Mouse (Mus musculus): ENCODE measurements around the gene Hsp90ab1.
A peak's percentile ranks its signal among the peaks of the same experiment; 100 is the strongest.

Gene Hsp90ab1

DNA sequence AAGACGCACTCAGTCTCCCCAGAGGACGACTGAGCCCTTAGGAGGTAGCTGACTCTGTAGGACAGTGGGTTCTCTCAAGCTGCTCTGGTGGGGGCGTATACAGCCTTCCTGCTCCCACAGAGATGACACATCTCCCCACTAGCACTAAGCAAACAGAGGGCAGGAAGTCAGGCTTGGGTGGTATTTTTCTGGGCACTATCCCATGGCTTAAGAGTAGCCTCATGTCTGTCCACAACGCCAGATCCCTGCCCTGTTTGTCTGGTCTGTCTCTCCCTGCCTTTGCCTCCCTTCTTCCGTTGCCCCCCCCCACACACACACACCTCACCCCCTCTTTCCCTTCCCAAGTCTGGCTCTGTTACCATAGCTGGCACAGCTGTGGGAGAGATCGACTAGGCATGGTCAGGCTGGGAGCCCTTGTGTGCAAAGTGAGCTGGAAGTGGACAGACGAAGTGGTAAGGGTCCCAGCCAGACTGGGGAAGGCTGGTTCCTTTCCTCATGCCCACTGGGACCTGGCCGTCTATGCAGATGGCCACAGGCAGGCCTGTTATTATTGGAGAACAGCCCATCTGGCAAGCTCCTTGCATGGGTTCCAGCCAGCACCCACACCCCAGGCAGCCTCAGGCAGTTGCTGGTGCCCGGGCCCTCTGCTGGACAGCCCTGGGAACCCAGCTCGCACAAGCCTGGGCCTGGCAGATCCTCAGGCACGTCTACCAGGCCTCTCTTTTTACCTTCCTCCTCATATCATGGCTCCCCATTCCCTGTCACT, 23.7 kb upstream of the Hsp90ab1 start:
- no peak for DNase-seq (ENCODE audit: low read depth, low spot score)

DNA sequence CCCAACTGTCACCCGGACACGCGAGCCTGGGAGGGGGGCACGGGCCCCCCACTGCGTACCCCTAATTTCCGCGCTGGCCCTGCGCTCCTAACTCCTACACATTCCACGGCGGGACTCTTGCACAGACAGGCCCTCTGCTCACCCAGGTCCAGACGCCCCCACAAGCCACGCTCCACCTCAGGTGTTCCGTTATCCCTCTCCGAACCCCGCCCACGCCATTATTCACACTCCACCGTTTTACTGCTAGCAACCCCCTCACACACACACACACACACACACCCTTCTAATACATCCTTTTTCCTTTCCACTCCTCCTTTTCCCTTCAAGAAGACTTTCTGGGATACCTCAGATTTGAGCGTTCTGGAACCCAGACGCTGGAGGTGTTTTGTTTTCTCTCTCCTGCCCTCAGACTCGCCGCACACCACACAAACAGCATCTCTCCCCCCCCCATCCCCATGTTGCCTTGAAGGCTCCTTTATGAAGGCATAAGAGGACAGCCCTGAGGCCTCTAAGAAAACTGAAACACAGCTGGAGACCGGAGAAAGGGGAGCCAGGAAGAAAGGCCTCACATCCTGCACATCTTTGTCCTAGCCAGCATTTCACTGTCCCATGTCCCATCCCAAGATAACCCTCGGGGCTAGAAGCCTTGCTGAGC, 22.8 kb upstream of the Hsp90ab1 start:
- DNase-seq (ENCODE audit: low read depth, low spot score) = peak; percentile 63

DNA sequence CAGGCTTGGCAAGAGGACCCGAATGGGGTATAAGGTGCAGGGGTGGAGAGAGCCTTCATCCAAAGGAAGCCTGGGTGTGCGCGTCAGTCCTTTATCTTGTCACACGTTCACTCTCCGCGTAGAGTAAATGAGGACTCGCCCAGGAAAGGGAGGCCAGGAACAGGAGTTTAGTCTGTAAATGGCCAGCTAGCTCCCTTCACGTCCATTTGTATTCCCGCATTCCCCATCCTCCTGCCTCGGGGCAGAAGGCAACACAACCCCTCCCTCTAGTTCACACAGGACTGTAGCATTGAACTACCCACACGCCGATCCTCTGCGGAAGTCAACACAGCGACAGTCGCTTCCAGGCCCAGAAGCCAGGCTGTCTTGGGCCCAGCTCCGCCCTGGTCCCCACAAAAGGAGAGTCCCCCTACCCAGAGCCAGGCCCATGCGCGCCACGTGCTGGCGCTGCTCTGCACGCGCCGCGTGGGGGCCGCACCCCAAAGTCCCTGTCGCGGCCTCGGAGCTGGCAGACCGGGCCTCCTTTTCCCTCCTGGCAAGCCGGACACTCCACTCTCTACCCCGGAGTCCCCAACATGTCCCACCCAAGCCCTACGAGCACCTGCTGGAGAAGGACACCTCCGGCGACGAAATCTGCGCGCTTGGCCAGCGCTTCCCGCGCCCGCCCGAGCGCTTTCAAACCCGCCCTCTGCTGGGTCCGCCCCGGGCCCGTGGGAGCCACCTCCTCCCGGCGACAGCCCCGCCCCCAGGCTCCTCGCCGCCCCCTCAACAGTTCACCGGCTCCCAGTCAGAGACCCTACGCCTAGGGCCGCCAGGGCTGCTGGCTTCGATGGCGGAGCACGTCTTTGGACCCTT, 22.0 kb upstream of the Hsp90ab1 start:
- DNase-seq (ENCODE audit: low read depth, low spot score) = peak; percentile 77

DNA sequence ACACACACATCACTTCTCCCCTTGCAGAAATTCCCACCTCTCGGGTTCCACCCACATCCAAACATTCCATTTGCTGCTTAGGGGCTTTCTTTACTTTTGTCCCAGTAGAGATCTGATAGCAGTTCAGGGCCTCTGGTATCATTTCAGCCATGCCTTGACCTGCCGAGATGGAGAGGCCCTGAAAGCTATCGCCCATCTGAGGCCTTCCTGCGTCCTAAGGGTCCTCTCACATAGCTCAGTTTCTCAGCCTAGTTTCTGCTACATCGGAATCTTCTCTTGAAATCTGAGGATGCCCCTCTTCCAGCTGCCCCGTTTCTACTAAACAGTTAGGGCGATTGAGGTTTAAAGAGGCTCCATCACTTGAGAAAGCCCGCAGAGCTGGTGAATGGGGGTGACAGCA, 21.1 kb upstream of the Hsp90ab1 start:
- no peak for DNase-seq (ENCODE audit: low read depth, low spot score)

DNA sequence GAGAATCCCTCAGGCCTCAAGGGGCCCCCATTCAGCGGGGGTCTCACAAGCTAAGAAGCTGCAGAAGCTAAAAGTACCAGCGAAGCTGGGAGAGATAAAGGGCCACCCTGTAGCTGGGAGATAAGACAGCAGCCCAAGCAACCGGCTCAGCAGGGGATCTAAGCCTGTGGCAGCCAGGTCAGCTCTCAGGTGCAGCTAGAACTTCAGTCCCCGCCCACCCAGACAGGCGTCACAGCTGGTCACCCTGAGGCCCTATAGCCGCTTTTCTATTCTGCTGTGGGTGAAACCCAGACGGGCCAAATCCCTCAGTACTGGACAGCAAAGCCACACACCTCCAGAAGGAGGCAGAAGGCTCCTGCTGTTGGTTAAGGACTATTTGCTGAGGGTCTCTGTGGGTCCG, 20.4 kb upstream of the Hsp90ab1 start:
- no peak for DNase-seq (ENCODE audit: low read depth, low spot score)

DNA sequence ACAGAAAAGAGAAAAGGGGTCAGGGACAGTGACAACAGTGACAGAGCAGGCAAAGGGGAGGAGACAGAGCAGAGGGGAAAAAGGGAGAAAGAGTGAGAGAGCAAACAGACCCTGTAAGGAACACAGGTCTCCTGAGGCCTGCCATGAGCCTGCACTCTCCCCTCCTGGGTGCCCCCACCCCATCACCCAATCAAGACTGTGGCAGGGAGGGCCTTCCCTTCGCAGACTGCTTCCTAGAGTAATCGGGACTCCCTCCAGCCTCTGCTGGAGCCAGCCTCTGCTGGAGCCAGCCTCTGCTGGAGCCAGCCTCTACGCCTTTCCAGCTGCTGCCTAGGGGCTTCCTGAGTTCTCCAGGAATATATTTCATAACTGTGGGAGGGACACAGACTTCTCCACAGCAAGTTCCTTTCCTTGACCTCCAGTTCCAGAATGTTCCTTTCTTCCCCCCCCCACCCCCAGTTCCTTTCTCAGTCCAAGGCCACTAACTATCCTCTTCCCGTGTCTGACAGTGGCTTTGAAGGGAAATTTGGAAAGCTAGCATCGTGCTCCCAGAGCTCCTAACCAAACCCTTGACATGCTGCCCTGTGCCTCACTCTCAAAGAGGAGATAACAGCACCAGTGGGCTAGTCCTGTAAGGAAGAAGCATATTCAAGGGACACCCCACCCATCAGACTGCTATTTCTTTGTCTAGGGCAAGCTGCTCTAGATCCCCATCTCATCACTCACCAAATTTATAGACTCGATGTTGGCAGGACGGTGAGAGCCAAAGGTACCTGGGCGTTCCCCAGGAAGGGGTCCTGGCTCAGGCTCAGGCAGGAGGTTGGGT, 19.7 kb upstream of the Hsp90ab1 start:
- no peak for DNase-seq (ENCODE audit: low read depth, low spot score)

DNA sequence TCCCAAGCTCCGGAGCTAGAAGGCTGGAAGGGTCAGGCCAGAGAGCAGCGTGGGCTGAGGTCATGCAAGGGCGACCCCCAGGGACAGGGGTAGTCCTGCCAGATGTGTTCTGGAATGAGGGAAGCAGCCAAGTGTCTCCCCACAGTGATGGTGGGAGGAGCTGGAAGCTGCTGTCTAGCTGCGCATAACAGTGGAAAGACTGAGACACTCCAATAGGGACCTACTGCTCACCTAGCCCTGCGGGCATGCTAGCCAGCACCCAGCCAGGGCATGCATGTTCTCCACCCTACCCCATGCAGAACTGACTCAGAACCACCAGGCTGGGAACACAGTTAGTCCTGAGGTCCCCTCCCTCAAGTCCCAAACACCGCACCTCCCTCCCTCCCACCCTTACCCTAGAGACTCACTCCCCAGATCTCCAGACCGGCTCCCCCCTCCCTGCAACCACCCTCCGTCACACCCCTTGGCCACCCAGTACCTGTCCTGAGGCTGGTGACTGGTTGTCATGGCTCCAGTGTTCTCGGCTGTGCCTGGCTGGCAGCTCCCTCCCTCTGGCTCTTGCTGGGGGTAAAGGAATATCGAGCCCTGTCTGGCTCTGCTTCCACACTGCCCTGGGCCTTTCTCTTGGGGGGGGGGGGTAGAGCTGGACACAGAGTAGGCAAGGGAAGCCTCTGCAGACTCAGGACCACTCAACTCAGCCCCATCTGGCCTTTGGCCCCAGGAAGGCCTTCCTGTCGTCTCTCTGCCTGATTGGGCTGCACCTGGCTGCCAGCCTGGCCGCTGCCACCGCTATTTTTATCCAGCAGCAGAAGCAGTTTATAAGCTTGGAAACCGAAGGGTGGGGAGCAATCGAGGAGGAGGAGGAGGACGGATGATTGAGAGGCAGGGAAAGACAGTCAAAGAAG, 18.9 kb upstream of the Hsp90ab1 start:
- peak; percentile 72 for DNase-seq (ENCODE audit: low read depth, low spot score)

DNA sequence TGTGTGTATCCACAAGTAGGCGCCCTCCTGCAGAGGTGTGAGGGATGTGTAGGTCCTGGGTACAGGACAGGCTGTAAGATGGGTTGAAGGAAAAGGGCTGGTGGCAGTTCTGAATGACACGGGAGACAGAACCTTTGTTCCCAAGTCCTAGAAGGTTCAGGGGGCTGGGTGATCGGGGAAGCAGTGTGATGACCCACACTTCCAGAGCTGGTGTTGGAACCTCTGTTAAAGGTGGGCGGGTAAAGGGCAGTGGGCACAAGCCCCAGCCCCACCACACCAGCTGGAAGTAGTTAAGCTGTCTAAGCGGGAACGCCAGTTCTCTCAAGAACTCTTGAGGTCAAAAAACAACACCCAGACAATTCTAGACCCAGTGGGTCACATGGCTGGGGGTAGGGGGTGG, 17.3 kb upstream of the Hsp90ab1 start:
- no peak for DNase-seq (ENCODE audit: low read depth, low spot score)

DNA sequence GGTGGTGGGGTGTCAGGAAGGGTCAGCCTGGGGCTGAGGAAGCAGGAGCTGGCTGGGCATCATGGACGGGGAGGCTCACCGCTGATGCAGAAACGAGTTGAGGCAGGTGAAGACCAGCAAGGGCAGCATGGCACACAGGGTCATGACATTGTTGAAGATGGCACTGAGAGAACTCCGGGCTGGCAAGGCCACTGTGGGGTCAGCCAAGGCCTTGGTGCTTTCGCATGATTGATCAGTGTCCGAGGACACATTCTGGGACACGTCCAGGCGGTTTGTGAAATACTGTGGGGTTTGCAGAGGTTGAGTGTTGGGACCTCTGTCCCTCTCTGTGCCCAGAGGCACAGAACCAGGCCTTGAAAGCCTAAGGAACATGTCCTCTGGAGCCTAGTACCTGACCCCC, 16.8 kb upstream of the Hsp90ab1 start:
- no peak for DNase-seq (ENCODE audit: low read depth, low spot score)

DNA sequence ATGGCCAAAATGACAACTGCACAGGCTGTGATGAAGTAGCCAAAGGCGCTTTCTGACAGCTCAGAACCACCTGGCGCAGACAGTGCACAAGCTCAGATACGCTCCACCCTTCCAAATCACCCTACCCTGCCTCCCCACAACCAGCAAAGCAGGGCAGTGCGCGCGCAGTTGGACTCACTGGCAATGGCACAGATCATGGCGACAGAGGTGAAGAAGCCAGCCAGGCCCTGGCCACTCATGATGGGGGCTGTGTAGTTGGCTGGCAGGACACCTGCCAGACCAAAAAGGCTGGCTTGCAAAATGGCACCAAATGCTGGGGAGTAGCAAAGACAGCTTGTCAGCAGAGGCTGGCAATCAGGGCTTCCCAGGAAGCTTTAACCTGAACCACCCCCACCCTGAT, 16.2 kb upstream of the Hsp90ab1 start:
- no peak for DNase-seq (ENCODE audit: low read depth, low spot score)

DNA sequence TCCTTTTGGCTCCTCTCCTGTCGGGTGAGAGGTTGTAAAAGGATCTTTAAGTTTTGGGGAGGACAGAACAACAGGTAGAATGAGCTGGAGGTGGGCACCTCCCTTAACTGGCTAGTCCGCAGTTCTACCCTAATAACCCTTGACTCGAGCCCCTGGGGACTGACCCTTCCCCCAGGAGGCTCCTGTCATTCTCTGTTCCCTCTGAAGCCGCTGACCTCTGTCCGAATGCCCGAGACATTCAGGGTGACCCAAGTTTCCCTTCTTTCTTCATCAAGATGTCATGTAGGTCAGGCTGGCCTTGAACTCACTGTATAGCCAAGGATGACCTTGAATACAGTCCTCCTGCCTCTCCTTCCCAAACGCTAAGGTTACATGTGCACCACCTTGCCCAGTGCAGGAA, 15.3 kb upstream of the Hsp90ab1 start:
- no peak for DNase-seq (ENCODE audit: low read depth, low spot score)

DNA sequence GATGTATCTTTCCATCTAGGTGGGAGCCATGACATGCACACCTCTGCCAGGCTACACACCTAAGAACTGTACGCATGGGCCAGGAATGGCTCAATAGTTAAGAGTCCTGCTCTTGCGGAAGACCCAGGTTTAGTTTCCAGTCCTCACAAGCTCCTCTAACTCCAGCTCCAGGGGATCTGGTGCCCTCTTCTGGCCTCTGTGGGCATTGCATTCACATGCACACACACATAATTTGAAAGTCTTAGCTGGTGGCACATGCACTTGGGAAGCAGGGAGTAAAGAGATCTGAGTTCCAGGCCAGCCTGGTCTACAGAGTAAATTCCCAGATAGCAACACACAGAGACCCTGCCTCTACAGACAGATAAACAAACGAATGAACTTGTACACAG, 13.4 kb upstream of the Hsp90ab1 start:
- peak; percentile 92 for DNase-seq (ENCODE audit: low read depth, low spot score)

DNA sequence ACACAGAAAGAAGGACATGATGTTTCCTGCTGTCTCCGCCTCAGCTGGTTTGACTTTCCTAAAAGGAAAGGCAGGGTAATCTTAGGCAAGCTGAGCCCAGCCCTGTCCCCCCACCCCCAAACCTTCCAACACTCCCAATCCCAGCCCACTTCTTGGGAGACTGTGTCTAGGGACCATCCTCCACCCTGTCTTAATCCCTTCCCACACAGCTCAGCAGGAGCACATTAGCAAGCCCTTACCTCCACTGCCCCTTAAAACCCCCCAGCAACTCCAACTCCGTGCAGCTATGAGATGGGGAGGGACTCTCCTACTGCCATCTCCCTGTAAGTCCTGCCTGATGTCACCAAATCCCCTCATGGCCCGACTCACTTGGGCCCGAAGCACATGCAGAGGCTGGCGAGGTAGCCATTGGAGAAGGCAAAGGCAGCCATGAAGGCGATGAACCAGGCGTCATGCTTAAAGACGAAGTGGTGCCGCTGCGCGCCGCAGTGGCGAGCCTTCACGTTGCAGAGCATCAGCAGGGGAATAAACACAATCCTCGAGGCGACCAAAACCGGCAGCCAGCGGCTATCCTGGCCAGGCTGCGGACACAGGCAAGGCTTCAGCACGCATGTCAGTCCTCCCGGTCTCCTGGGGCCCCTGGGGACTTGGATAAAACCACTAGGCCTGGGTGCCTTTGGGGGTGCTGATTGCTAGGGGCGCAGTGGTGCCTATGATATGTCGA, 12.8 kb upstream of the Hsp90ab1 start:
- DNase-seq (ENCODE audit: low read depth, low spot score) = peak; percentile 75

DNA sequence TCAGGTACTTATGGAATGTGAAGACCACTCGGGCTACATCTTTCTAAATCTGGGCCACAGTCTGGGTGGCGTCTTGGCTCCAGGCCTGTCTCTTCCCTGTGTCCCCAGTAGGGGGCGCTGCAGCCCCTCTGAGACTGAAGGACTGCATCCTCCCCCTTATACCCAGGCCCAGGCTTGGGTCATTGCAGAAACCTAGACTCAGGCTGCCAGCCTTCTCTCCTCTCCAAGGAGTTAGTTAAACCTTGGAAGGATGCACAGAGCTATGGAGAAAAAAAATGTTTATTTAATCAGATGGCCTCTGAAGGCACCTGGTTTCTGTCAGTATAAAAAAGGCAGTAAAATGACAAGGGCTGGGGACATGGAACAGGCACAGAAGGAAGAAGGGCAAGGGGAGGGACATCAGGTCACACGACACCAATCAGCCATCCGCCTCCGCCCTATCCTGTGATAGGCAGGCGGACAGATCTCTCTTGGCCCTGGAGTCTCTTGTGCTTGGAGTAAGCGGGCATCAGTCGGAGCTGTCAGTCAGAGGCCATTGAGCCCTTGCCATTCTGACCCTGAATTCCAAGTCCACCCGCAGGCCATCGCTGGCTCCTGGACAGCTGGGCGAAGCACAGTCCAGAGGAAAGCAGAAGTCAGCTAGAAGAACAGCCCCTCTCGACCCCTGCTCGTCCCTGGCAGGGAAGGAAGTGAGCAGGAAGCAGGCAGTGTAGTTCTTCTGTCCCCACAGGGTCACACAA, 12.0 kb upstream of the Hsp90ab1 start:
- DNase-seq (ENCODE audit: low read depth, low spot score) = peak; percentile 83

DNA sequence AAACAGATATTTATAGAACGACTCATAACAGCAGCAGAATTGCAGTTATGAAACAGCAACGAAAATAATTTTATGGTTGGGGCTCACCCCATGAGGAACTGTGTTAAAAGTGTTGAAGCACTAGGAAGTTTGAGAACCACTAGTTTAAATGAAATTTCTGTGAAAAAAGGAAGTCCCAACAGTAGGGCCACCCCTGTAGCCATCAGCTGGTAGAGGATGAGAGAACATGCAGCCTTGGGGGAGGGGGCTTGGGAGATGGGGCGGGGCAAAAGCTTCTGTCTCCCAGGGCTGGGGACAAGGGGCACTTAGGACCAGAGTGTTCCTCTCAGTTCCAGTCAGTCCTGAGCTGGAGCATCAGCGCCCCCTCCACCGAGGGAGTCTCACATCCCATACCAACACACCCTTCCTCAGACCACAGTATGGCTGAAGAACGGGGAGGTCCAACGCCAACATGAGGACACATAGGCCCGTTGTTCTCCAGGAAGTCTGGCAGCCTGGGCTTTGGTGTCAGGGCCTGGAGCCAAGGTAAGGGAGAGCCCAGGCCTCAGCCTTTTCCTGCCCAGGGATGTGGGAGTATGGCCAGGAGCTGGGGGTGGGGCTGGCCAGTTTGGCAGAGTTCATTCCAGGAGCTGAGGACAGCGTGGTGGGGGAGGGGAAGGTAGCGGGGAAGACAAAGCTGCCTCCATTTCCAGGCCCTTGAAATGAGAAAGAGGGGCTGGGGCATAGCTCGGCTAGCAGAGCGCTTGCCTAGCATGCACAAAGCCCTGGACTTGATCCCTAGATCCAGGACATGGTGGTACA, 11.2 kb upstream of the Hsp90ab1 start:
- peak; percentile 81 for DNase-seq (ENCODE audit: low read depth, low spot score)

DNA sequence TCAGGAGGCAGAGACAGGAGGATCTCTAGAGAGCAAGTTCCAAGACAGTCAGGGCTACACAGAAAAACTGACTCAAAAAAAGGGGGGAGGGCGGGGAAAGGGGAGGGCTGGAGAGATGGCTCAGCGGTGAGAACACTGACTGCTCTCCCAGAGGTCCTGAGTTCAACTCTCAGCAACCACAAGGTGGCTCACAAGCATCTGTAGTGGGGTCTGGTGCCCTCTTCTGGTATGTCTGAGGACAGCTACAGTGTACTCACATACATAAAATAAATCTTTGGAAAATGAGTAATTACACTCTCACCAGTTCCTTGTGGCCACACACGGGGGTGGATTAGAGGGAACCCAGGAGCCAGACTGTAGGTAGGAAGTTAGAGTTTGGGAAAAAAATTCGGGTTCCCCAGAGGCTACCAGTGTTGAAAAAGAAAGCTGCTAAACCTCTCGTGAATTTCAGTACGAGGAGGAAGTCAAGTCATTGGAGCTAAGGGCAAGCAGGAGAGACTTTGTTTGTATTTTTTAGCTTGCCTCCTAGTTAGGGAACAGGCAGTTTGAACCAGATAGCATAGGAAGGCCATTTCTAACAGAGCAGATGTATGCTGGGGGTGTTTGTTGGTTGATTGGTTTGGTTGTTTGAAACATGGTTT, 9.8 kb upstream of the Hsp90ab1 start:
- peak; percentile 76 for DNase-seq (ENCODE audit: low read depth, low spot score)

DNA sequence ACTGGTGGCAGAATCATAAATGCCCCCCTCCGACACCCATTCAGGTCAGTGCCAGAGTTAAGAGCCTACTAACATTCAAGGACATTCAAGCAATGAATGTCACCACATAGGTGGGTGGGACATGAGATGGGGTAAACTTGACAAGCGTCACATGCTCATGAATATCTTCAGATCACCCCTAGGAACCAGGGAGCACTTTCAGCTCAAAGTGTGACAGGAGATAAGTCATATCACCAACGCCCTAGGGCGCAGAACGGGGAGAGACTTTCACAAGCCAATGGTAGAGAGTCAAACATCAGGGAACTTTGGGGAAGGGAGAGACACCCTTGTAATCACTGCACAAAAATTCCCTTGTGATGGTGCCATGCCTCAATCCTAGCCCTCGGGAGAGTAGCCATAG, 9.1 kb upstream of the Hsp90ab1 start:
- no peak for DNase-seq (ENCODE audit: low read depth, low spot score)

DNA sequence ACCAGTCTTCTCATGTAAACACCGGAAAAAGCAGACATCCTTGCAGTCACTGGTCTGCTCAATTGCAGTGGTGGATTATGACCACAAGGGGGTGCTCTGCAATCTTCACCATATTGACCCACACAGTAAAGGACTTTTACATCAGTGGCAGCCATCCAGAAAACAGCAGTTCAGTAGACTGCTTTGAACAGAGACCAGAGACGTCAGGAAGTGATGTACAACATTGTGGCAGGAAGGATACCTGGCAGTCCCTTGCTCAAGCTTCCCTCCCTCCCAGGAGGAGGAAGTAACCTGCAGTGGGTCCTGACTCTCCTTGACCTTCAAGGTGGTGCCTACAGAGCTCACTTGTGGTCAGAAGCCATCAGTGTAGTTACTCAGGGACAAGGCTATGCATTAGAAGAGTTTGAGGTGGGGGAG, 8.5 kb upstream of the Hsp90ab1 start:
- peak; percentile 87 for DNase-seq (ENCODE audit: low read depth, low spot score)

Measured in ES-CJ7 (cell line).